Mouse (Mus musculus) heart, adult 2 months (tissue): ENCODE results near the gene Phldb1. TPM values are rescaled to one million over a fixed set of nuclear protein-coding genes. Genes with fewer than 3 reads are reported as not detected.
A peak's percentile ranks its signal among the peaks of the same experiment; 100 is the strongest.

Experiments
- DNase-seq, 2 experiments: peaks; one replicate each; pipeline ENCODE4 v3.0.0; 2021
- H3K27ac ChIP-seq: fragments of 200-600 bp; 2 replicates; pipeline ENCODE4 v1.8.1; 2022
- H3K27me3 ChIP-seq: fragments of 200-500 bp; 2 replicates; pipeline ENCODE4 v1.6.1; 2012; ENCODE audit warnings: mild to moderate bottlenecking, low read length, inconsistent platforms, mixed read lengths; ENCODE audit not compliant: control insufficient read depth, insufficient read depth
- H3K36me3 ChIP-seq: fragments of 200-500 bp; 2 replicates; pipeline ENCODE4 v1.6.1; 2012; ENCODE audit warnings: low read length, inconsistent platforms; ENCODE audit not compliant: control insufficient read depth, insufficient read depth
- H3K4me1 ChIP-seq: fragments of 200-500 bp; 2 replicates; pipeline ENCODE4 v1.6.1; 2011; ENCODE audit warnings: low read length; ENCODE audit not compliant: control insufficient read depth, insufficient read depth
- H3K4me3 ChIP-seq: fragments of 200-600 bp; 2 replicates; pipeline ENCODE4 v1.8.1; 2022
- H3K79me2 ChIP-seq: fragments of 200-500 bp; replicated peaks from 2 replicates; pipeline ENCODE4 v1.6.1; 2012; ENCODE audit warnings: mild to moderate bottlenecking, inconsistent platforms, low read length, moderate library complexity, mixed read lengths; ENCODE audit not compliant: control insufficient read depth, insufficient read depth
- H3K9ac ChIP-seq: fragments of 200-500 bp; 2 replicates; pipeline ENCODE4 v1.6.1; 2012; ENCODE audit warnings: low read depth, mild to moderate bottlenecking, control low read depth, inconsistent platforms, low read length, mixed read lengths
- CTCF ChIP-seq: fragments of 200-600 bp; IDR thresholded peaks from 2 replicates; pipeline ENCODE4 v1.8.1; 2022; ENCODE audit warnings: antibody characterized with exemption, mild to moderate bottlenecking, moderate library complexity
- EP300 ChIP-seq: fragments of 200-500 bp; IDR thresholded peaks from 2 replicates; pipeline ENCODE4 v1.6.1; 2011; ENCODE audit warnings: low read depth, low read length, control low read depth; ENCODE audit not compliant: insufficient read depth
- POLR2A ChIP-seq: fragments of 200-500 bp; IDR thresholded peaks from 2 replicates; pipeline ENCODE4 v1.6.1; 2011; ENCODE audit warnings: mild to moderate bottlenecking, low read depth, low read length, control low read depth; ENCODE audit not compliant: insufficient read depth
- WGBS: fragments of 180-500 bp; shearing (Covaris S2); methylation state at CpG from one replicate; pipeline ENCODE4 v1.1.7; 2018; 5-methylcytosine and 5-hydroxymethylcytosine counted together
- intact Hi-C: fragments of 180-260 bp; cut with DNase I; formaldehyde crosslinking; loops from one replicate; pipeline ENCODE4 v1.15.1; 2025
- polyA plus RNA-seq: library from polyadenylated mRNA; depleted of rRNA; stranded (reverse); fragments of >200 nt; gene quantifications from 2 replicates; pipeline ENCODE4 v1.2.3, GENCODE M21; 2012
- total RNA-seq, 2 experiments: library from RNA; stranded (reverse); gene quantifications; 2 replicates each; pipeline ENCODE4 v1.2.3; 2021

Phldb1 gene
- total and polyA plus RNA-seq, 3 experiments = 104 to 146 (median 108) TPM

DNA sequence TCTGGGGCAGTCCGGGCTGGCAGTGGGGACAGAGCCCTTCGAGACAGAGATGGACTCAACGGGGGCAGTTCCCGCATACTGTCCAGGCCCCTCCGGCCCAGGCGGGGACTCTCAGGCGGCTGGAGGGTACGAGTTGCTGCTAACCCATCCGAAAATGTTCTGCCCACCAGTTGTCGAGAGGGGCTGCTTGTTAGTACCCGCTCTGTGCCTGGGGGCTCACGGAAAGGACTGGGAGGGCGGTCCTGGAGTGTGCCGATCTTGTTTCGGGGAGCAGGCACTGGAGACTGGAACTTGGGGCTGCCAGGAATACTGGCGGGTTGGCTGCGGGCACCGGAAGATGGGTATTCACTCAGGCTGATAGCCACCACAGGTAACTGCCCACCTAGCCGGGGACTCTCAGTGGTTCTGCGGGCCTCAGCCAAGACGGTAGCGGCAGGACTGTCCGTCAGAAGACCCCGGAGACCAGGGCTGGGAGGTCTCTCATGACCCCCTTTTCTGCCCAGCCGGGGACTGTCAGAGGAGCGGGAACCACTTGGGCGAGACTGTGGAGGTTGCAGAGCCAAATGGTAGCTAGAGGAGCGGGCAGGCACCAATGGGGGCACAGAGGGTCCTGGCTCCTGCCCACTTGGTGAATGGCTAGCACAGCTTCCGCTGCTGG is 19.2 kb downstream of the Phldb1 start:
- intact Hi-C loops = no loop called here
- H3K4me3 ChIP-seq = no peak overlapping the region
- no peaks in the 10 kb centered on the region for H3K27me3 ChIP-seq
- TF ChIP-seq EP300 (no peak), CTCF (no peak), POLR2A (no peak)
- H3K9ac ChIP-seq = no peak overlapping the region
- H3K27ac ChIP-seq = no peak overlapping the region
- WGBS = 95% methylated on average over 29 of the region's 29 CpGs
- H3K79me2 ChIP-seq = peaks cover 2% of the 10 kb centered on the region
- H3K4me1 ChIP-seq = peaks cover 12% of the 10 kb centered on the region
- H3K36me3 ChIP-seq = 0 out of 2 replicates have a peak, but pooled peaks cover 2% of the 10 kb centered on the region
- DNase-seq = no peak

DNA sequence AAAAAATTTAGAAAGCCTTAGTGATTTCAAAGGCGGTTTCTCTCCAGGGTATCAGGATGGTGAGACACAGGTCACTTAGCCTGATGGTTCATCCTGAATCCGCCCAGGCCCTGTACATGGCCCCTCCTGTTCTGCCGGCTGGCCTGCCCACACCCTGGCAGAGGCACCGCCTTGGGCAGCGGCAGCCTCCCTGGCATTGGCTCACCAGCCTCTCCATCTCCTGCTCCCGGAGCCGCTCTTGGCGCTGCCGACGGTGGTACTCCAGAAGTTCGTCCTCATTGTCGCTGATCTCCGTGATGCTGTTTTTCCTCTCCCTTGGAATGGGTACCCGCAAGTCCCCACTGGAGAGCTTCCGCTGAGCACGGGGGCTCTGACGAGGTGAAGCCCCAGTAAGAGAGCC is 19.9 kb downstream of the Phldb1 start:
- H3K9ac ChIP-seq = no peak overlapping the region
- H3K27ac ChIP-seq = no peak overlapping the region
- H3K36me3 ChIP-seq = 0 out of 2 replicates have a peak, but pooled peaks cover 2% of the 10 kb centered on the region
- WGBS = 77% methylated on average over 17 of the region's 17 CpGs
- peak; percentile 36 to 54 for DNase-seq
- peaks cover 2% of the 10 kb centered on the region for H3K79me2 ChIP-seq
- intact Hi-C loops = no loop called here
- H3K4me3 ChIP-seq = no peak overlapping the region
- no peaks in the 10 kb centered on the region for H3K27me3 ChIP-seq
- TF ChIP-seq CTCF (no peak), POLR2A (no peak), EP300 (no peak)
- H3K4me1 ChIP-seq = peaks cover 12% of the 10 kb centered on the region

DNA sequence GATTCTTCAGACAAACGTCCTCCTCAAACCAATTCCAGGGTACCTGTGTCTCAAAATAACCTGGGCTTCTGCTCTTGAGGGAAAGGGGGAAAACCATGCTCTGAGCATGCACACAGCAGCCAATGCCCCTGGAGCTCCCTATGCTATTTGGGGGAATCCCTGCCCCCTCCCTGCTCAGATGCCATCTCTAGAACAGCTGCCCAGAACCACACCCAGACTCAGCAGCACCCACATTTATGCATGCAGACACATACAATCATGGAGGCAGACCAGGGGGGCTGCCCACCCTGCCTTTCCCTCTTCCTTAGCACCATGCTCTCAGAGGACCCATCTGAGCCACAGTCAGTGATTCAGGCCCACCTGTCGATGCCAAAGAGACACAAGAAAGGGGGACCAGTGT is 21.4 kb downstream of the Phldb1 start:
- Histone ChIP-seq H3K36me3 (peaks cover 2% of the 10 kb centered on the region; the same call in 1 of the 2 replicates), H3K27me3 (no peaks in the 10 kb centered on the region), H3K9ac (no peak overlapping the region), H3K79me2 (peaks cover 2% of the 10 kb centered on the region), H3K27ac (no peak overlapping the region), H3K4me1 (peaks cover 12% of the 10 kb centered on the region), H3K4me3 (no peak overlapping the region)
- intact Hi-C loops = no loop called here
- TF ChIP-seq CTCF (no peak), EP300 (no peak)
- WGBS = 71% methylated on average over 2 of the region's 2 CpGs
- DNase-seq = no peak

DNA sequence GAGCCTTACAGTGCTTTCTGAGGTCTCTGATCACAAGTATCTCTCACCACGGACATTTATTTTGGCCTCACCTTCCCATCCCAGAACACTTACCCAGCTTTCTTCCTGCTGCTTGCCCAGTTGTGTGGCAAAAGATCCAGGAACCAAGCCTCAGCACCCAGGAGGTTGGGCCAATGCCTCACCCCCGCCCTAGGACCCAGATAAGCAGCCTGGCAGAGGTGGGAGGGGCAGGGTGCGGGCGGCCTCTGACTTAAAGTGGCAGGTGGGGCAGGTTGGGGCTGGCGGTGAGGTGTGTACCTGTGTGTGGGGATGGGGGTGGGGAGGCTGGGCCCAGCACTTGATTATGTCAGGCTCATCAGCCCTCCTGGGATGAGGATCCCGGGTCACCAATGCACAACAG is 21.9 kb downstream of the Phldb1 start:
- no peak overlapping the region for H3K4me3 ChIP-seq
- no peak overlapping the region for H3K27ac ChIP-seq
- peaks cover 2% of the 10 kb centered on the region; the same call in 1 of the 2 replicates for H3K36me3 ChIP-seq
- no peak for TF ChIP-seq POLR2A
- TF ChIP-seq EP300 = no peak
- TF ChIP-seq CTCF = no peak
- H3K27me3 ChIP-seq = no peaks in the 10 kb centered on the region
- 60% methylated on average over 6 of the region's 6 CpGs for WGBS
- H3K79me2 ChIP-seq = peaks cover 2% of the 10 kb centered on the region; the same call in 1 of the 2 replicates
- no peak overlapping the region for H3K9ac ChIP-seq
- H3K4me1 ChIP-seq = peaks cover 11% of the 10 kb centered on the region
- DNase-seq = no peak
- intact Hi-C loops = no loop called here

DNA sequence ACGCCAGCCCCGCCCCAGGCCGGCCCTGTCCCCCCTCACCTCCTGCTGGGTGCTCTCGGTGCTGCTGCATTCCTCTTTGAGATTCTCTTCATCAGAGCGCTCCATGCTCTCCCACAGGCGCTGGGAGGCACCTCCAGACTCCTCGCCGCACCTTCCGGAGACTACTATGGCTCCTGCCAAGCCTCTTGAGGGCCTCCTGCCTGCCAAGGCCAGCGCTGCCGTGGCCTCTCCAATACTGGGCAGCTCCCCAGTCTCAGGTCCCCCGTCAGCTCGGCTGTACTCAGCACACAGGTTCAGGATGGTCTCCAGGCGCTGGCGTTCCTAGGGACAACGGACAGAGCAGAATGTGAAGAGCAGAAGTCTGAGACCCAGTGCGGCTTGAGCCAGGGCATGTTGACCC is 23.4 kb downstream of the Phldb1 start:
- Histone ChIP-seq H3K27ac (no peak overlapping the region), H3K4me1 (peaks cover 8% of the 10 kb centered on the region), H3K9ac (no peak overlapping the region), H3K4me3 (no peak overlapping the region), H3K27me3 (no peaks in the 10 kb centered on the region), H3K79me2 (peaks cover 2% of the 10 kb centered on the region), H3K36me3 (no peaks in the 10 kb centered on the region; the same call in 1 of the 2 replicates)
- intact Hi-C loops = no loop called here
- 62% methylated on average over 17 of the region's 17 CpGs for WGBS
- TF ChIP-seq EP300 (no peak), POLR2A (no peak), CTCF (no peak)
- DNase-seq = no peak

DNA sequence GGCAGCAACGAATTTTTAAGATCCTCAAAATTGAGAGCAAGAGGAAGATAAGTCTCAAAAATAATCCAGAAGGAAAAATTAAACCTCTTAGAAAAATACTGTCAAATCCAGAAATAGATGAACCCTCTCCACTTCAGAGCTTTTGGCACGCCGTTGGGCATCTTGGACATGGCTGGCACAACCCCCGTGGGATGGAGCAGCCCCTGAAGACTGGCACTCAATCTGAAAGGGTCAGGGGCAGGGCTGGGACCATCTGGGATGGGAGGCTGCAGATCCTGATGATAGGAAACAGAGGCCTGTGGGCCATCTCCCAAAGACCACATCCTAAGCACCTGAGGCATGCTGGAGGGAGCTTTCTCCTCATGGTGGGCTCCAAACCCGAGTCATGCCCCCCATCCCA is 24.8 kb downstream of the Phldb1 start:
- Histone ChIP-seq H3K9ac (no peak overlapping the region), H3K36me3 (no peaks in the 10 kb centered on the region; the same call in 1 of the 2 replicates), H3K27me3 (no peaks in the 10 kb centered on the region), H3K4me3 (no peak overlapping the region), H3K79me2 (peaks cover 2% of the 10 kb centered on the region), H3K4me1 (peaks cover 8% of the 10 kb centered on the region), H3K27ac (no peak overlapping the region)
- 76% methylated on average over 5 of the region's 5 CpGs for WGBS
- no peak for TF ChIP-seq CTCF
- no peak for TF ChIP-seq EP300
- intact Hi-C loops = no loop called here
- no peak for DNase-seq
